Mouse (Mus musculus): Measurements from ENCODE around the gene 2810021J22Rik.

2810021J22Rik gene

DNA sequence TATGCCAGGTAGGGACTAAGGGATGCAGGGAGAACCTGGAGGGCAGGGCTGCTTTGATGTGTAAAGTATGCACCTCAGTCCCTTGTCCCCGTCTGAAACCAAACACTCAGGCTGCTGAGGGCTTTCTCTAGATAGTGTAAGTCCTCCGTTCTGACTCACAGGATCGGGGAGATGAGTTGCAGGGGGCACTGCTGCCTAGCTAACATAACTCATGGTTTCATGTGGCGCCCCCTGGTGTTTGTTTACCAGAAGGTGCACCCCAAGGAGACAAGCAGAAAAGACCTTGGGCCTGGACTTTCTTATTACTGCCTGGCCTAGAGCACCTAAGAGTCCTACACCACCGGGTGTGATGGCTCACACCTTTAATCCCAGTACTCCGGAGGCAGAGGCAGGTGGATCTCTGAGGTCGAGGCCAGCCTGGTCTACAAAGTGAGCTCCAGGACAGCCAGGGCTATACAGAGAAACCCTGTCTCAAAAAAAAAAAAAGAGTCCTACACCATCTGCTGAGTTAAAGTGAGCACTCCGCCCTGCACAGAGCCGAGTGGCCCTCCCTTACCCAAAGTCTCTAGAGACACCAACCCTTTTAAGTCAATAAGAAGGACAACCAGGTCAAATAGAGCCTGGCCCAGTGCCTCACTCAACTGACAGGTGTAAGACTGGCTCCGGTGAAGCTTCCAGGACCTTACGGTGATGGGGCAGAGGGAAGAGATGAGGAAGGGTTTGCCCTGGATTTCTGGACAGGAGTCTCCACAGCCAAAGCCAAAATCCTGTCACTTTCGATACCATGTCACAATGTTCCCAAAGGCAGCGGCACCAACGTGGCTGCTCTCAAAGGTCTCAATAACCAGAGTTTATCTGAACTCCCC is 50.1 kb downstream of the 2810021J22Rik start:
- peak in 1 of 2 experiments; percentile 51 for DNase-seq

DNA sequence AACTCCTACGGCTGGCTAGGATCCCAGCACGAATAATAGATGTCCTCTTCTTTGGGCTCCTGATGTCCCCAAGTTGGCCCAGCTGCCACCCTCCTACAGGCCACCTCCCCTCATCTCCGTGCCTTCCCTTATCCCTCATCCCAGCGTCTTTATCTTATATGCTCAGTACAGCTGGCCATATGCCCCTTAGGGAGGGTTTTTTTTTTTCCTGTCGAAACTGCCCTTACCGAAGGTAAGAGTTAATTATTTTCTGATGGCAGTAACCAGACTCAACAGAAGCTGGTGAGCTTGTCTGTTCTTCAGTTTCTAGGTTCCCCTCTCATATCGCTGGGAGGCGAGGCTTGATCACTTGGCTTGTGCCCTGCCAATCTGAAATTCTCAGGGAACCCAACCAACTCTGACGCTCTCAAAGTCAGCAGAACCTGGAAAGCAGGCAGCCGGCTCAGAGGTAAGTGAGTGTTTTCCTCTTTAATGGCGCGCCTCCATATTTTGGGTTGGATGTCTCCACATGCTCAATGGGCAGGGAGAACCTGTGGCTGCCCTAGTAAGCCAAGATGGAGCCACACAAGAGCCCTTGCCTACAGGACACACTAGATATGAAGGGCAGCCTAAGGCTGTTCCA is 50.8 kb downstream of the 2810021J22Rik start, which contains the start of gene Btnl10:
Btnl10 (plus strand) TSS at position 164 of the 622 bp plus-strand sequence.
- DNase-seq: no peak

DNA sequence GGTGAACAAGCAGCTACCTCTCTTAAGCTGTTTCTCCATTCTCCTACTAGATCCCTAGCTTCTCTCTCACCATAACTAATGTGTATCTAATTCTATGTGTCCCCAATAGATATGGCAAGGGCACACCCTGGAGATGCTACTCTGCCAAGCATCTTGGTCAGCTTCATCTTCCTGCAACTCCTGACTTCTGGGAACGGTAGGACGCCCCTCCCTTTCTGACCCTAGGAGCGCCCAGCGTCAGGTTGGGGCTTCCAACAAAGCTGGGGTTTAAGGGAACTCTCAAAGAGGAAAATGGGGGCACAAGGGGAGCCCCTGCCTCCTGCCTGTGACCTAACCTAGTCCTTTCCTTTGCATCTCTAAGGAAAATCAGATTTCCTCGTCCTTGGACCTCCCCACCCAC is 51.7 kb downstream of the 2810021J22Rik start:
- DNase-seq: no peak

DNA sequence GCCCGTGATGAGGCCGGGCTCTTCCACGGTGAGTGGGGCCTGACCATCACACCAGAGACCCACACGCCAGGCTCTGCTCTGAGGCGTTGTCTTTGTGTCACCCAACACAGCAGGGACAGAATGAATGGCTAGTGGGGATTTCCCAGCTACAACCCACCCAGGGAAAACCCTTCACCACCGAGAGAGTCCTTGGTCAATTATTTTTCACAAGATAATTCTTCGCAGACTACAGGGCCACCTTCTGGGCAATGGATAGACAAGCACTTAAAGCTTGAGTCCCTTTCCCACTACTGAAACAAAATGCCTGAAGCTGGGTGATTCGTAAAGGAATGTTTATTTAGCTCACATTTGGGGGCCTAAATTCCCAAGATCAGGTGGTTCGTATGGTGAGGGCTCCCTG is 55.4 kb downstream of the 2810021J22Rik start:
- no peak for DNase-seq

DNA sequence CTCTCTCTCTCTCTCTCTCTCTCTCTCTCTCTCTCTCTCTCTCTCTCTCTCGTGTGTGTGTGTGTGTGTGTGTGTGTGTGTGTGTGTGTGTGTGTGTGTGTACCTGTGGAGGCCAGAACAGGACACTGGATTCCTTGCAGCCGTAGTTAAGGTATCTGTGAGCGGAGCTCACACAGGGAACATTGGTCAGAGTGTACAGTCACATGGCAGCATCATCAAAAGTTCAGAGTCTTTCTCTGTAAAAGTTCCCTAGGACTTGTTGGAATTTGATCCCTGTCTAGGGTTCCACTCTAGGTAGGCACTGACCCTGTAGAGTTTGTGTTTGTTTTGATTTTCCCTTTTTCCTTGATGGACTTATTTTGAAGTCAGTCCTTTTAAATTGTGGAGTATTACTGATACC is 59.6 kb downstream of the 2810021J22Rik start:
- no peak for DNase-seq

DNA sequence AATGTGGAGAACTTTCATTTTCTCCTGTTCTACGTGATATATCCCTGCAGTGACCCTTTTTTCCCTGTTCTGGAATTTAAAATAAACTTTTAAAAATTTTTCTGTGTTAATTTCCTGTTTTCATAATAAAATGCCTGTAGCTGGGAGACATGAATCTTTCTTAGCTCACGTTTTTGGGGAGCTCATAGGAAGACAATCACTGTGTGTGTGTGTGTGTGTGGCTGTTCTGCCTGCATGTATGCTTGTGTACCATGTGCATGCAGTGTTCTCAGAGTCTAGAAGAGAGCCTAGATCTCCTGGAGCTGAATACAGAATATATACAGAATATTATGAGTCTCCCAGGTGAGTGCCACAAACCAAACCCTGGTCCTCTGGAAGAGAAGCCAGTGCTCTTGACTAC is 60.0 kb downstream of the 2810021J22Rik start:
- no peak for DNase-seq

DNA sequence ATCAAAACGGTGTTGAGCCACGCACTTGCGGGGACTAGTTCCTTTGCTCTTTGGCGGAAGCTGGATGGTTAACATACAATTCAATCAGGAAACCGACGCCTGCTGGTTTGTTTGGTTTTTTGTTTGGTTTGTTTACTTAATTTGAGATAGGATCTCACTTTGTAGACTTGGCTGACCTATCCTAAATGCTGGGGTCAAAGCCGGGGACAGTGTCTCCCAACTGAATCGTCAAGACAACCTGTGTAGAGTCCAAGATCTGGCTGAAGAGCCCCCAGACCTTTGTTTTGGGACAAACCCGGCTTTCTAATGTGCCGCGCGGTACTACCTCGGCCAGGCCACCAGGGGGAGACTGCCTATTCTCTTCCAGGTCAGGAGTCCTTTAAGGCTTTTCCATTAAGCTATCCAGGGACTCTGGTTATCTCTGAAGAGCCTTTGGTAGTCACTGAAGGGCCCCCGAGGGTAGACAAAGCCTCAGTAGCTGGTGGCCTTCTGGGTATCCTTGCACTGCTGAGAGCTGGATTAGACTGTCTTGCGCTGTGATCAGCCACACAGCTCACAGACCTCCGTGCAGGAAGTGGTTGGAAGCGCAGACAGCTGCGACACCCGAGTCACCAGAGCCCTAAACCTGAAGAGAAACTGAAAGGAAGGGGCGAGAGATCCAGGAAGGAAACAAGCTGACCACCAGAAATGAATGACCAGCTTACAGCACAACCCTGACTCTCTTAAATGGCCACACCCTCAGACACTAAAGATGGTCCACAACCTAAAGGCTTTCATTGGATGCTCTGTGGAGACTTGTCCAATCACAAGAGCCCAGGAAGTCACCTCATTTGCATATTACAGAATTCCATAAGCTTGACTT is 61.0 kb downstream of the 2810021J22Rik start:
- DNase-seq: peak; percentile 49 to 62

DNA sequence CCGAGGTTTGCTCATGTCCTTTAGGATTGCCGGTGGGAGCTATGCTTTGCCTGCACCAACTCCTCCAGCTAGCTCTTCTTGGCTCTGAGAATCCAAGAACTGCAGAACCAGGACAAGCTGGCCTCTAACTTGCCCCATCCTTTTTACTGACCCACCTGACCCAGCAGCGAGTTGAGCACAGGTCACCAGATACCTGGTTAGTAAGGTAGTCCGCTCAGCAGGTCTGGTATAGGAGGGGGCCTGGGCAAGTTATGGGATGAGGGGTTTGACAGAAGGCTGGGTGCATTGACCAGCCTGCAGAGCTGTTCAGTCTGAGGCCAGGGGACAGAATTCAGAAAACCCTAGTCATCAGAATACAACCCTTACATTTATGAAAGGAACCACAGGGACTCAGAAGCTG is 62.0 kb downstream of the 2810021J22Rik start:
- no peak for DNase-seq

DNA sequence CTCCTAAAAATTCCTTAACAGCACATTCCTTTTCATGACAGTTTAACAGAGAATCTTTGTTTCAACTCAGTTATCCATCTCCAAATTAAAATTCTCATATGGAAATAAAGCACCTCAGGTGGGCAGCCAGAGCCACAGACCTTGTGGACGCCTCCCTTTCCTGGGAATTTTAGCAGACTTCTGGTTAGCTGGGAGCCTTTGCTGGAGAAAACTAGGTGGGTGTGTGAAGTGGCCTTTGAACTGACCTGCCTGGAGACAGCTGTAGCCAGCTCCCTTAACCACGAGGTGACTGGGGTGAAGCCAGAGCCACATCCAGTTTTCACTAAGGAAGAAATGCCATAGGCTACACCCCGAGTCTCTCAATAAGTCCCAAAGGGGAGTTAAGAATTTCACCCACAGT is 62.6 kb downstream of the 2810021J22Rik start:
- DNase-seq: no peak

DNA sequence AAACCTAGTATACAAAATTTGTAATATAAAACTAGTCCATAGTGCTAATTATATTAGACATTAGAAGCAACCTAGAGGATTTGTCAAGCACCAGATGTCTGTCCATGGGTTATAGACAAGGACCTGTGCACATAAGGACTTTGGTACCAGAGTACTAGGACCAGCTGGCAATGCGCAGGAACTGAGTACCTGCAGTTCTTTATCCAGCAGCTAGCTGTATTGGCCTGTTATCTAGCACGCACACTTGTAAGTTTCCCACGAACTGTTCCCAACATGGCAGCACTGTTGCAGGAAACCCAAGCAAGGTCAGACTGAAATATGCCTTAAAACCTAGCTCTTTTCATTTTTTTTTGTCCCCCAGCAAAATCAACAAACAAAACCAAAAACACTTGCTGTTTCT is 63.2 kb downstream of the 2810021J22Rik start:
- DNase-seq: no peak

DNA sequence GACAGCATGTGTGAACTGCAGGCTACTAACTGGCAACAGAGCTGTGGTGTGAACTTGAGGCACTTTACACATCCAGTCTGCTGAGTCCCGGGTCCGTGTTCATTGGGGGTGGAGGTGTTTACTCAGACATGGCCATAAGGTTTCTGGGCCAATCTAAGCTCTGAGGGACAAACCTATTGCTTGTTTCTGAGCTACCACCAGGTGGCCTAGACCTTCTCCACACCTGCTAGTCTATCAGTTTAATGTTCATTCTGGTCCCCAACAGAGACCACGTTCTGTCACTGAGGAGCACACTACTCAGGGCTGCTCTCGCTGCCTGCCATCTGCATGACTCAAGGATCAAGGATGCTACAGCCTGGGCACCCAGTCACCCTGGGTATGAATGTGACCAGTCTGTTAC is 64.6 kb downstream of the 2810021J22Rik start:
- no peak for DNase-seq

Measured in lung, adult 18-20 months (tissue).